Mouse (Mus musculus): ENCODE results near the gene Aoah.

GRCm38 (mm10) chr13:20786825-20787245 is 7.1 kb upstream of the Aoah start:
- no peak for TF ChIP-seq CTCF (IDR thresholded peaks at IDR 0.05; ENCODE audit: extremely low read depth, insufficient read length, insufficient replicate concordance, low read depth, low read length)
- no peak for TF ChIP-seq POLR2A (IDR thresholded peaks at IDR 0.05; ENCODE audit: low read depth, low read length)
